Mouse (Mus musculus): Measurements from ENCODE around the gene 9430097D07Rik.

9430097D07Rik gene

DNA sequence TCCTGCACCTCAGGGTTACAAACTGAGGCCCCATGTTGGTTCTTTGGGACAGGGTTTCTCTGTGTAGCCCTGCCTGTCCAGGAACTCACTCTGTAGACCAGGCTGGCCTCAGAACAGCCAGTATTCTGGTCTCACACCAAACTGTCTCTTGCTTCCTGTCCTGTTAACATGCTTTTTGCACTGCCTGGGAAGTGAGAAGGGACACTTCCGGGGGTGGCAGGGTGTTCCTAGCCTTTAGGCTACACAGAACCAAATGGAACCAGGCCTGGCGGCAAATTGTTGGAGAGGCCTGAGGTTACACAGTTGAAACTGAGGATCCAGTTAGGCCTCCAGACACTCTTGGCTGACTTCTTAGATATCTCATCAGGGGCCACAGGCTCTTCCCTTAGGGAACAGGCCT is 42.3 kb downstream of the 9430097D07Rik start:
- DNase-seq = no peak

DNA sequence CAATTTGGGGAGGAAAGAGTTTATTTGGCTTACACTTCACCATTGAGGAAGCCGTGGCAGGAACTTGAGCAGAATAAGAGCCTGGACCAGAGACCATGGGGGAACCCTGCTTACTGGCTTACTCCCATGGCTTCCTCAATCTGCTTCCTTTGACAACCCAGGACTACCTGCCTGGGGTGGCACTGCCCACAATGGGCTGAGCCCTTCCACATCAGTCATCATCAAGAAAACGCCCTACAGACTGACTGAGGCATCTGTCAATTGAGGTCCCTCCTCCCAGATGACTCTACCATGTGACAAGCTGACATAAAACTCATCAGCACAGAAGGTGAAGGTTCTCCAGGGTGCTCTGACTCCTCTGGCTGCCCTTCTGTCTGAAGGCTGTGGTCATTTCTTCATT is 45.0 kb downstream of the 9430097D07Rik start:
- DNase-seq = no peak

- no peak for DNase-seq
Measured at GRCm38 (mm10) chr2:32528326-32528725, 47.2 kb downstream of the 9430097D07Rik start.

- DNase-seq = no peak
Measured at GRCm38 (mm10) chr2:32527468-32527966, 48.0 kb downstream of the 9430097D07Rik start.

- no peak for DNase-seq
Measured at GRCm38 (mm10) chr2:32525816-32526215, 49.7 kb downstream of the 9430097D07Rik start.

- no peak for DNase-seq
Measured at GRCm38 (mm10) chr2:32524536-32525031, 50.9 kb downstream of the 9430097D07Rik start.
